Mouse (Mus musculus): ENCODE measurements around the gene 3300002I08Rik.
A peak's percentile ranks its signal among the peaks of the same experiment; 100 is the strongest.
"Not testable (repeated sequence)": the region's sequence is repeated elsewhere in the genome, so short reads cannot be mapped to it uniquely, and the experiment has no call there.

3300002I08Rik gene

GRCm38 (mm10) chr2:150362113-150362877, at the start of gene 3300002I08Rik:
TSS of gene 3300002I08Rik (minus strand) at chr2:150362765.
- peak; percentile 93 for DNase-seq

- not testable (repeated sequence) for DNase-seq
These were observed 49.6 kb upstream of the 3300002I08Rik start for GRCm38 (mm10) chr2:150412146-150412545.

GRCm38 (mm10) chr2:150390198-150390597, 27.6 kb upstream of the 3300002I08Rik start:
- no peak for DNase-seq

GRCm38 (mm10) chr2:150385553-150386106, 23.1 kb upstream of the 3300002I08Rik start:
- not testable (repeated sequence) for DNase-seq

- no peak for DNase-seq
These were observed 289 bp upstream of the 3300002I08Rik start for GRCm38 (mm10) chr2:150362878-150363229.

GRCm38 (mm10) chr2:150357136-150357535, 5.4 kb downstream of the 3300002I08Rik start:
- DNase-seq: not testable (repeated sequence)

GRCm38 (mm10) chr2:150323402-150323801, 39.2 kb downstream of the 3300002I08Rik start, which contains the start of gene Gm10130:
TSS of gene Gm10130 (plus strand) at chr2:150323702.
- DNase-seq: no peak

GRCm38 (mm10) chr2:150318973-150319372, 43.6 kb downstream of the 3300002I08Rik start:
- DNase-seq: no peak

- DNase-seq: no peak
These were observed 46.4 kb downstream of the 3300002I08Rik start for GRCm38 (mm10) chr2:150316140-150316539.

- DNase-seq: peak; percentile 95
These were observed 51.3 kb downstream of the 3300002I08Rik start for GRCm38 (mm10) chr2:150310952-150311884.

- no peak for DNase-seq
These were observed 55.3 kb downstream of the 3300002I08Rik start for GRCm38 (mm10) chr2:150307183-150307773.

- no peak for DNase-seq
These were observed 63.5 kb downstream of the 3300002I08Rik start for GRCm38 (mm10) chr2:150299096-150299495.

GRCm38 (mm10) chr2:150293669-150294068, 68.9 kb downstream of the 3300002I08Rik start:
- DNase-seq: no peak
